ENCODE assay signal across 8 mouse cellular contexts in genomic region chr1:74027559-74028091, GRCm38 (mm10).
DNase-seq lines count a peak whose midpoint lies in the region; ATAC-seq and TF ChIP-seq lines count a peak whose summit lies in the region.

No protein-coding gene starts in this region.

- intact Hi-C loops in heart, postnatal 10 days (cut with DNase I) = loop anchor here (2.0 kb wide), 1 partner anchor 27 kb away; no protein-coding TSS in a partner anchor

- H3K4me3 ChIP-seq in embryonic fibroblast, embryonic 13.5 days (ENCODE audit: insufficient read depth, low read length) = no peak overlapping the region
- no peak overlapping the region for H3K4me3 ChIP-seq in thymus, adult 2 months (ENCODE audit: control insufficient read depth, insufficient read depth, low read length)

- no peaks in the 10 kb centered on the region for H3K36me3 ChIP-seq in thymus, adult 2 months (ENCODE audit: control insufficient read depth, insufficient read depth, low read length)

- 0 out of 2 replicates have a peak, but pooled peaks have one; percentile 43 for TF ChIP-seq POLR2A in embryonic fibroblast, embryonic 13.5 days (IDR thresholded peaks at IDR 0.05; ENCODE audit: low read depth, low read length)
- no peak for TF ChIP-seq POLR2A in thymus, adult 2 months (IDR thresholded peaks at IDR 0.05; ENCODE audit: control insufficient read depth, extremely low read depth, insufficient read depth, low read length, poor library complexity)

- no peak for TF ChIP-seq CTCF in embryonic fibroblast, embryonic 13.5 days (IDR thresholded peaks at IDR 0.05; ENCODE audit: borderline replicate concordance, insufficient read depth, low read length)
- no peak for TF ChIP-seq CTCF in thymus, adult 2 months (IDR thresholded peaks at IDR 0.05; ENCODE audit: borderline replicate concordance, control insufficient read depth, extremely low read depth, insufficient read depth, low read length, poor library complexity)

- DNase-seq in retina, postnatal 1 day = peak; percentile 34
- DNase-seq in retina, embryonic 14.5 days (ENCODE audit: low spot score) = no peak
- DNase-seq in heart, postnatal 10 days = peak; percentile 87
- peak; percentile 79 to 92 for DNase-seq in kidney, postnatal 36 days
- DNase-seq in thymus, adult 2 months = no peak
- DNase-seq in urinary bladder, postnatal 10 days (ENCODE audit: low spot score) = no peak

- H3K4me1 ChIP-seq in embryonic fibroblast, embryonic 13.5 days (ENCODE audit: control insufficient read depth, insufficient read depth, low read length) = peaks cover 65% of the 10 kb centered on the region
- 0 out of 2 replicates have a peak, but pooled peaks cover 4% of the 10 kb centered on the region for H3K4me1 ChIP-seq in thymus, adult 2 months (replicated peaks; ENCODE audit: control insufficient read depth, insufficient read depth, low read length)

- 66% methylated on average over 11 of the region's 11 CpGs for WGBS in thymus, adult 2 months

- H3K27ac ChIP-seq in embryonic fibroblast, embryonic 13.5 days (ENCODE audit: insufficient read depth, low read length) = peak overlapping the region; percentile 78
- no peak overlapping the region for H3K27ac ChIP-seq in thymus, adult 2 months (ENCODE audit: control insufficient read depth, insufficient read depth, low read length)

- H3K27me3 ChIP-seq in thymus, adult 2 months (ENCODE audit: control insufficient read depth, insufficient read depth, low read length) = no peaks in the 10 kb centered on the region

- ATAC-seq in megakaryocyte-erythroid progenitor cell, adult 5-6 weeks (replicated peaks; ENCODE audit: low FRiP score, low TSS enrichment, poor library complexity, severe bottlenecking) = peak; percentile 42; the same call in 1 of the 2 replicates

Comparison
In these comparisons a context has a peak if more than half of its experiments do, and no peak if none do; other contexts are left out.
1. DNase-seq: peak in retina, postnatal 1 day (single experiment), heart, postnatal 10 days (2 of 2) and kidney, postnatal 36 days (2 of 2); none in retina, embryonic 14.5 days (single experiment), thymus, adult 2 months (single experiment) and urinary bladder, postnatal 10 days (single experiment).